Mouse (Mus musculus) CH12.LX (cell line): ENCODE measurements around the gene Gm21992.

Experiments used
- CHD1 ChIP-seq: IDR thresholded peaks from 2 replicates; pipeline ENCODE4 v1.6.1; 2012; ENCODE audit warnings: low read depth, low read length, improper control_type of control experiment, inconsistent platforms
- CTCF ChIP-seq, 2 experiments: IDR thresholded peaks in 1 of 2; conservative IDR thresholded peaks in 1 of 2; 2 replicates each; pipeline ENCODE4 v1.5.1; 2011 to 2012; ENCODE audit warnings: low read depth in 2 of 2, low read length in 2 of 2, improper control_type of control experiment in 1 of 2, inconsistent platforms in 1 of 2, mild to moderate bottlenecking in 1 of 2, moderate library complexity in 1 of 2
- E2F4 ChIP-seq: IDR thresholded peaks from 2 replicates; pipeline ENCODE4 v1.6.1; 2011; ENCODE audit warnings: low read depth, low read length, improper control_type of control experiment; ENCODE audit not compliant: insufficient replicate concordance
- EP300 ChIP-seq: IDR thresholded peaks from 2 replicates; pipeline ENCODE4 v1.6.1; 2011; ENCODE audit warnings: low read length, improper control_type of control experiment
- JUND ChIP-seq: conservative IDR thresholded peaks from 2 replicates; pipeline ENCODE4 v1.6.1; 2011; ENCODE audit warnings: low read depth, low read length, improper control_type of control experiment
- MAFK ChIP-seq: IDR thresholded peaks from 2 replicates; pipeline ENCODE4 v1.6.1; 2011; ENCODE audit warnings: low read length, improper control_type of control experiment; ENCODE audit not compliant: insufficient replicate concordance
- MAX ChIP-seq: IDR thresholded peaks from 2 replicates; pipeline ENCODE4 v1.6.1; 2011; ENCODE audit warnings: low read length, improper control_type of control experiment
- NELFE ChIP-seq: IDR thresholded peaks from 2 replicates; pipeline ENCODE4 v1.6.1; 2011; ENCODE audit warnings: low read depth, low read length, improper control_type of control experiment
- POLR2A ChIP-seq: IDR thresholded peaks from 2 replicates; pipeline ENCODE4 v1.6.1; 2011; ENCODE audit warnings: low read depth, mild to moderate bottlenecking, improper control_type of control experiment, low read length

DNA sequence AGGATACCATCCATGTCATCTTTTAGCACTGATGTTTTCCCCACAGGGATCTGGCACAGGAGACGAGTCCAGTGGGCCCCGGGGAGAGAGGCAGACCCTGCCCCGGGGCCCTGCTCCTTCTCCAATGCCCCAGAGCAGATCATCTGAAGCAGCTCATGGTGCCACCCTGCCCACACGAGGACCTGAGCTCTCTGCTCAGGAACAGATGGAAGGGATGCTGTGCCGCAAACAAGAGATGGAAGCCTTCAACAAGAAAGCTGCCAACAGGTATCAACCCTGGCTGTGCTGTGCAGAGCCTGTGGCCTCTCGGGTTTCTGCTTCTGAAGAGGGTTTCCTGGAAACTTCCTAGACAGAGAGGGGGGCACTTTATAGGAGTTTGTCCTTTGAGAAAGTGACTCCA is 61.4 kb downstream of the Gm21992 start:
- TF ChIP-seq MAX, result no peak
- TF ChIP-seq MAFK, result no peak
- no peak for TF ChIP-seq CTCF (conservative IDR thresholded peaks at IDR 0.05 in 1 of 2, IDR thresholded peaks at IDR 0.05 in 1 of 2; ENCODE audit: low read depth in 2 of 2, low read length in 2 of 2)
- TF ChIP-seq EP300, result no peak
- TF ChIP-seq NELFE, result no peak
- TF ChIP-seq JUND, result no peak
- TF ChIP-seq E2F4, result no peak
- no peak for TF ChIP-seq POLR2A
- no peak for TF ChIP-seq CHD1
